10 mouse cellular contexts compared by ENCODE assay signal in the genomic region with DNA sequence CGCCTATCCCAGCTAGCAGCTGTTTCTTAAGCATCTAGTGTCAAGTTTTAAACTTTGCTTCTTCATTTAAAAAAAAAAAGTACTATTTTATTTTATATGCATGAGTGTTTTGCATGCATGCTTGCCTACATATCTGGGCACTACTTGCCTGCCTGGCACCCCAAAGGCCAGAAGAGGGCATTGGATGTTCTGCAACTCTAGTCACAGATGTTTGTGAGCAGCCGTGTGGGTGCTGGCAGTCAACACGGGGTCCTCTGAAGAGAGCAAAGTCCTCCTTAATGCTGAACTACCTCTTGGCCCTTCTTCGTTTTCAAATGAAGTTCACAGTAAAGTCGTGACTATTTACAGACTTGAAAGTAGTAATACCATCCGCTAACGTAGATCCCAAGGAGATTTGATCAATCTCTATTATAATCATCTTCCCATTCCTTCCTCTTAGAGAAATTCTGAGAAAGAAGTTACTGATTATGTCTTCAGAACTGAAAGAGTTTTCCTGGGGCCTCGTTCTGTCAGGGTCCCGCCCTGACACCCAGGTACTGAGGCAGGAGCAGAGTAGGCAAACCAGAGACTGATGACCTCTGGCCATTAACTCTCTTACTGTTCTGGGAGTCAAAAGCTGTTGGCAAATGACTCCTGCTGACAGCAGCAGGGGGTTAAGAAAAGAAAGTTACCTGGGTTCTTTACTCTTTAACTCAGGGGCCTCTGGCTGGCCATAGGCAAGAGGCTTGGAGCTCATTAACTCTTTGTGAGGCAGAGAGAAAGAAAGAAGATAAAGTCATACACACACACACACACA.
"Had no signal": no experiment of that assay in that cellular context is flagged by ENCODE, and none has a peak within 500 bp of the region (broad histone marks: within the 10 kb centered on the region; RNA-seq: fewer than 3 reads in every experiment).

No protein-coding gene starts in this region.

- DNase-seq: left cerebral cortex, postnatal 4 days; liver, postnatal 0 days; lung, embryonic 14.5 days; right cerebral cortex, adult 18-20 months; right cerebral cortex, postnatal 14 days; right cerebral cortex, postnatal 4 days; thymus, postnatal 25 days had no signal

- ATAC-seq: intestine, embryonic 15.5 days; liver, postnatal 0 days; lung, postnatal 0 days; midbrain, embryonic 15.5 days had no signal
